Mouse (Mus musculus): ENCODE measurements at regions not wholly inside any gene's neighbourhood (a gene's known extent, or its start where the extent isn't known, plus 50 kb on each side); places are given as distances from the start of the nearest gene placed in this dataset.

- TF ChIP-seq CTCF (IDR thresholded peaks at IDR 0.05; ENCODE audit: control insufficient read depth, insufficient read depth, insufficient replicate concordance, low read depth, low read length) (no peak), POLR2A (IDR thresholded peaks at IDR 0.05; ENCODE audit: control insufficient read depth, low read depth, low read length) (no peak)
- Histone ChIP-seq H3K27ac (ENCODE audit: control insufficient read depth, insufficient read depth, low read depth, low read length) (no peak overlapping the region), H3K4me1 (ENCODE audit: control insufficient read depth, insufficient read depth, low read length) (no peaks in the 10 kb centered on the region), H3K27me3 (ENCODE audit: control insufficient read depth, insufficient read depth, low read length) (no peaks in the 10 kb centered on the region), H3K4me3 (ENCODE audit: control insufficient read depth, low read depth, low read length) (no peak overlapping the region), H3K36me3 (ENCODE audit: control insufficient read depth, insufficient read depth, low read length) (no peaks in the 10 kb centered on the region)
Measured at GRCm38 (mm10) chr4:91180241-91181096, 220.1 kb downstream of the Elavl2 start.

- H3K27me3 ChIP-seq (ENCODE audit: control insufficient read depth, insufficient read depth, low read length) = no peaks in the 10 kb centered on the region
- H3K4me3 ChIP-seq (ENCODE audit: control insufficient read depth, low read depth, low read length) = no peak overlapping the region
- no peaks in the 10 kb centered on the region for H3K36me3 ChIP-seq (ENCODE audit: control insufficient read depth, insufficient read depth, low read length)
- H3K27ac ChIP-seq (ENCODE audit: control insufficient read depth, insufficient read depth, low read depth, low read length) = no peak overlapping the region
- no peaks in the 10 kb centered on the region for H3K4me1 ChIP-seq (ENCODE audit: control insufficient read depth, insufficient read depth, low read length)
- TF ChIP-seq CTCF (IDR thresholded peaks at IDR 0.05; ENCODE audit: control insufficient read depth, insufficient read depth, insufficient replicate concordance, low read depth, low read length) = no peak
- TF ChIP-seq POLR2A (IDR thresholded peaks at IDR 0.05; ENCODE audit: control insufficient read depth, low read depth, low read length) = no peak
Measured at GRCm38 (mm10) chr4:91164280-91165121, 236.1 kb downstream of the Elavl2 start.

- Histone ChIP-seq H3K4me1 (ENCODE audit: control insufficient read depth, insufficient read depth, low read length) (peaks cover 3% of the 10 kb centered on the region; the same call in 1 of the 2 replicates), H3K36me3 (ENCODE audit: control insufficient read depth, insufficient read depth, low read length) (no peaks in the 10 kb centered on the region), H3K27me3 (ENCODE audit: control insufficient read depth, insufficient read depth, low read length) (no peaks in the 10 kb centered on the region), H3K4me3 (ENCODE audit: control insufficient read depth, low read depth, low read length) (no peak overlapping the region; the same call in 1 of the 2 replicates), H3K27ac (ENCODE audit: control insufficient read depth, insufficient read depth, low read depth, low read length) (no peak overlapping the region)
- TF ChIP-seq POLR2A (IDR thresholded peaks at IDR 0.05; ENCODE audit: control insufficient read depth, low read depth, low read length) = no peak
- TF ChIP-seq CTCF (IDR thresholded peaks at IDR 0.05; ENCODE audit: control insufficient read depth, insufficient read depth, insufficient replicate concordance, low read depth, low read length) = no peak
Measured at GRCm38 (mm10) chr4:91157047-91157446, 243.5 kb downstream of the Elavl2 start.

- TF ChIP-seq CTCF (IDR thresholded peaks at IDR 0.05; ENCODE audit: control insufficient read depth, insufficient read depth, insufficient replicate concordance, low read depth, low read length) (no peak), POLR2A (IDR thresholded peaks at IDR 0.05; ENCODE audit: control insufficient read depth, low read depth, low read length) (no peak)
- no peak overlapping the region for H3K4me3 ChIP-seq (ENCODE audit: control insufficient read depth, low read depth, low read length)
- H3K27ac ChIP-seq (ENCODE audit: control insufficient read depth, insufficient read depth, low read depth, low read length) = no peak overlapping the region
- H3K36me3 ChIP-seq (ENCODE audit: control insufficient read depth, insufficient read depth, low read length) = no peaks in the 10 kb centered on the region
- no peaks in the 10 kb centered on the region for H3K4me1 ChIP-seq (ENCODE audit: control insufficient read depth, insufficient read depth, low read length)
- no peaks in the 10 kb centered on the region for H3K27me3 ChIP-seq (ENCODE audit: control insufficient read depth, insufficient read depth, low read length)
Measured at GRCm38 (mm10) chr4:91144666-91145065, 255.9 kb downstream of the Elavl2 start.

- no peak overlapping the region for H3K27ac ChIP-seq (ENCODE audit: control insufficient read depth, insufficient read depth, low read depth, low read length)
- no peaks in the 10 kb centered on the region for H3K4me1 ChIP-seq (ENCODE audit: control insufficient read depth, insufficient read depth, low read length)
- no peak overlapping the region for H3K4me3 ChIP-seq (ENCODE audit: control insufficient read depth, low read depth, low read length)
- no peaks in the 10 kb centered on the region for H3K36me3 ChIP-seq (ENCODE audit: control insufficient read depth, insufficient read depth, low read length)
- H3K27me3 ChIP-seq (ENCODE audit: control insufficient read depth, insufficient read depth, low read length) = no peaks in the 10 kb centered on the region
- TF ChIP-seq CTCF (IDR thresholded peaks at IDR 0.05; ENCODE audit: control insufficient read depth, insufficient read depth, insufficient replicate concordance, low read depth, low read length) (no peak), POLR2A (IDR thresholded peaks at IDR 0.05; ENCODE audit: control insufficient read depth, low read depth, low read length) (no peak)
Measured at GRCm38 (mm10) chr4:91143906-91144305, 256.7 kb downstream of the Elavl2 start.

- no peaks in the 10 kb centered on the region for H3K4me1 ChIP-seq (ENCODE audit: control insufficient read depth, insufficient read depth, low read length)
- no peak overlapping the region for H3K27ac ChIP-seq (ENCODE audit: control insufficient read depth, insufficient read depth, low read depth, low read length)
- no peaks in the 10 kb centered on the region for H3K36me3 ChIP-seq (ENCODE audit: control insufficient read depth, insufficient read depth, low read length)
- no peak for TF ChIP-seq CTCF (IDR thresholded peaks at IDR 0.05; ENCODE audit: control insufficient read depth, insufficient read depth, insufficient replicate concordance, low read depth, low read length)
- TF ChIP-seq POLR2A (IDR thresholded peaks at IDR 0.05; ENCODE audit: control insufficient read depth, low read depth, low read length) = no peak
- H3K4me3 ChIP-seq (ENCODE audit: control insufficient read depth, low read depth, low read length) = no peak overlapping the region
- no peaks in the 10 kb centered on the region for H3K27me3 ChIP-seq (ENCODE audit: control insufficient read depth, insufficient read depth, low read length)
Measured at GRCm38 (mm10) chr4:91135327-91135726, 265.3 kb downstream of the Elavl2 start.

GRCm38 (mm10) chr4:91132266-91132665 lies 268.3 kb downstream of the Elavl2 start:
- H3K27ac ChIP-seq (ENCODE audit: control insufficient read depth, insufficient read depth, low read depth, low read length) = no peak overlapping the region
- no peaks in the 10 kb centered on the region for H3K4me1 ChIP-seq (ENCODE audit: control insufficient read depth, insufficient read depth, low read length)
- TF ChIP-seq CTCF (IDR thresholded peaks at IDR 0.05; ENCODE audit: control insufficient read depth, insufficient read depth, insufficient replicate concordance, low read depth, low read length) = no peak
- TF ChIP-seq POLR2A (IDR thresholded peaks at IDR 0.05; ENCODE audit: control insufficient read depth, low read depth, low read length) = no peak
- no peaks in the 10 kb centered on the region for H3K27me3 ChIP-seq (ENCODE audit: control insufficient read depth, insufficient read depth, low read length)
- no peaks in the 10 kb centered on the region for H3K36me3 ChIP-seq (ENCODE audit: control insufficient read depth, insufficient read depth, low read length)
- H3K4me3 ChIP-seq (ENCODE audit: control insufficient read depth, low read depth, low read length) = no peak overlapping the region

Measured in testis, adult 2 months (tissue).